Mouse (Mus musculus): ENCODE measurements at regions not wholly inside any gene's neighbourhood (a gene's known extent, or its start where the extent isn't known, plus 50 kb on each side); places are given as distances from the start of the nearest gene placed in this dataset.

GRCm38 (mm10) chr6:117614386-117614785 lies 226.6 kb upstream of the Zfp637 start:
- 84% methylated on average over 6 of the region's 6 CpGs for WGBS
- Histone ChIP-seq H3K4me3 (no peak overlapping the region), H3K27ac (no peak overlapping the region; the same call in 1 of the 2 replicates), H3K36me3 (no peaks in the 10 kb centered on the region), H3K9me3 (no peaks in the 10 kb centered on the region), H3K27me3 (ENCODE audit: insufficient read depth, poor library complexity, severe bottlenecking) (no peaks in the 10 kb centered on the region), H3K4me1 (replicated peaks) (peaks cover 6% of the 10 kb centered on the region)
- no peak for DNase-seq (ENCODE audit: low spot score)

GRCm38 (mm10) chr6:117617168-117617567 lies 223.8 kb upstream of the Zfp637 start:
- Histone ChIP-seq H3K4me1 (replicated peaks) (no peaks in the 10 kb centered on the region), H3K9me3 (no peaks in the 10 kb centered on the region), H3K27me3 (ENCODE audit: insufficient read depth, poor library complexity, severe bottlenecking) (no peaks in the 10 kb centered on the region), H3K36me3 (no peaks in the 10 kb centered on the region), H3K27ac (no peak overlapping the region), H3K4me3 (no peak overlapping the region)
- 87% methylated on average over 6 of the region's 6 CpGs for WGBS
- no peak for DNase-seq (ENCODE audit: low spot score)

DNA sequence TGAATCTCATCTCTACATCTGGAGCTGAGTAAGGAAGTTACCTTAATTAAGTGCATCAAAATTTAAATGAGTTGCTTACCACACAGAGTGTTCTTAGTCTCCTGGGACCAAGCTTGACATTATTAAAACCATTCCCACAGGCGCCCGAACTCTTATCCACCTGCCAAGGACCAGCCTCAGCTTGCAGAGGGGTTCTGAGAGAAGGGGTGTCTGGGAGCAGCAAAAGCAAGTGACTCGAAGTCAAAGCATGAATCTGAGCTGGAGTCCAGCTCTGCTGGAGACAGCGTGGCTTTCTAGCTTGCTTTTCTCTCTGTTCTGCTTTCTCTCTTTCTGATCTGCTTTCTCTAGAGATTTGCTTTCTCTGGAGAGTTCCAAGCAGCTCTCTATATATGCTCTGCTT lies 223.0 kb upstream of the Zfp637 start:
- Histone ChIP-seq H3K36me3 (no peaks in the 10 kb centered on the region), H3K4me1 (replicated peaks) (no peaks in the 10 kb centered on the region), H3K9me3 (no peaks in the 10 kb centered on the region), H3K4me3 (no peak overlapping the region), H3K27ac (no peak overlapping the region), H3K27me3 (ENCODE audit: insufficient read depth, poor library complexity, severe bottlenecking) (no peaks in the 10 kb centered on the region)
- whole genome bisulfite sequencing: 90% methylated on average over 4 of the region's 4 CpGs
- no peak for DNase-seq (ENCODE audit: low spot score)

- no peaks in the 10 kb centered on the region for H3K4me1 ChIP-seq (replicated peaks)
- 65% methylated on average over 2 of the region's 2 CpGs for WGBS
- no peaks in the 10 kb centered on the region for H3K9me3 ChIP-seq
- H3K4me3 ChIP-seq: no peak overlapping the region
- no peaks in the 10 kb centered on the region for H3K27me3 ChIP-seq (ENCODE audit: insufficient read depth, poor library complexity, severe bottlenecking)
- no peak overlapping the region for H3K27ac ChIP-seq
- no peaks in the 10 kb centered on the region for H3K36me3 ChIP-seq
- no peak for DNase-seq (ENCODE audit: low spot score)
Observed at GRCm38 (mm10) chr6:117619606-117620005, 221.4 kb upstream of the Zfp637 start.

DNA sequence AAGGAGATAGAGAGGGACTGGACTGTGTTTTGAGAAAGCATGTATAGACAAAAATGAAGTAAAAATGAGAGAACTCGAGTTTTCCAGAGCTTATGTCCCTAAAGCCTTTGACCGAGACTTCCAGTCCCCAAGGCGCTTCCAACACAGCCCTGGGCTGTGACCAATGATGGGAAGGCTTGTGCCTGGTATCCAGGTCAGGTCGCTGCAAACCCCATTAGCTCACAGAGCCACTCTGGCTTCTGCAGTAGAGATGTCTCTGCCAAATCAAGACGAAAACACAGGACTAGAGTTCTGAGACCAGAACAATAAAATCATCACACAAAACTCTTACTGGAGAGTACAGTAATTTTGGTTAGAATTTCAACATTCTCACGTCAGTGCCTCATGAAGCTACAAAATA lies 218.5 kb upstream of the Zfp637 start:
- Histone ChIP-seq H3K27me3 (ENCODE audit: insufficient read depth, poor library complexity, severe bottlenecking) (no peaks in the 10 kb centered on the region), H3K9me3 (no peaks in the 10 kb centered on the region), H3K4me3 (no peak overlapping the region), H3K27ac (no peak overlapping the region), H3K4me1 (replicated peaks) (peaks cover 11% of the 10 kb centered on the region), H3K36me3 (no peaks in the 10 kb centered on the region)
- no peak for DNase-seq (ENCODE audit: low spot score)
- WGBS: 83% methylated on average over 6 of the region's 6 CpGs

- Histone ChIP-seq H3K9me3 (no peaks in the 10 kb centered on the region), H3K27me3 (ENCODE audit: insufficient read depth, poor library complexity, severe bottlenecking) (no peaks in the 10 kb centered on the region), H3K36me3 (no peaks in the 10 kb centered on the region), H3K4me1 (replicated peaks) (peaks cover 11% of the 10 kb centered on the region), H3K27ac (no peak overlapping the region), H3K4me3 (no peak overlapping the region)
- no peak for DNase-seq (ENCODE audit: low spot score)
Observed at GRCm38 (mm10) chr6:117622946-117623345, 218.0 kb upstream of the Zfp637 start.

GRCm38 (mm10) chr6:117625716-117626115 lies 215.3 kb upstream of the Zfp637 start:
- Histone ChIP-seq H3K36me3 (no peaks in the 10 kb centered on the region), H3K4me1 (replicated peaks) (peaks cover 11% of the 10 kb centered on the region), H3K9me3 (no peaks in the 10 kb centered on the region), H3K27me3 (ENCODE audit: insufficient read depth, poor library complexity, severe bottlenecking) (no peaks in the 10 kb centered on the region), H3K4me3 (no peak overlapping the region), H3K27ac (no peak overlapping the region)
- peak; percentile 16 for DNase-seq (ENCODE audit: low spot score)
- WGBS: 34% methylated on average over 5 of the region's 5 CpGs

GRCm38 (mm10) chr6:117627461-117627860 lies 213.5 kb upstream of the Zfp637 start:
- H3K27me3 ChIP-seq (ENCODE audit: insufficient read depth, poor library complexity, severe bottlenecking): no peaks in the 10 kb centered on the region
- 88% methylated on average over 3 of the region's 3 CpGs for WGBS
- no peaks in the 10 kb centered on the region for H3K9me3 ChIP-seq
- no peaks in the 10 kb centered on the region for H3K36me3 ChIP-seq
- no peak for DNase-seq (ENCODE audit: low spot score)
- H3K4me3 ChIP-seq: no peak overlapping the region
- H3K4me1 ChIP-seq (replicated peaks): peaks cover 11% of the 10 kb centered on the region
- no peak overlapping the region for H3K27ac ChIP-seq

DNA sequence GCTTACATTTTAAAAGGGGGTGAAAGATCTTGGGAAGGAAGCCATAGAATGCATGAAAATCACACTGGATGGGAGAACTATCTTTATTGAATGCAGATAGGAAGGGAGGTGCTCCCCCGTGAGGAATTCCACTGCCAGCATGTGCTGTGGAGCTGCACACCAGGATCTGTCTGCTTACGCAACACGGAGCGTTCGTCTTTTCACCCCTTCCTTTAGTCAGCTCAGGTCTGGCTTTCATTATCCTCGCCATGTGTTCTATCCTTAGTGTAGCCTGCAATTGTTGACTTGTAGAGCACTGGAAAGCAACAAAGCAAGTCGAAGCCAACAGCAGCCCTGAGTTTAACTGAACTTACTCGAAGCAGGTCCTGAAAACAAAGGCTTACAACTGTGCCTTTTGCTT lies 194.4 kb upstream of the Zfp637 start:
- DNase-seq (ENCODE audit: low spot score): no peak
- Histone ChIP-seq H3K9me3 (no peaks in the 10 kb centered on the region), H3K27ac (no peak overlapping the region), H3K27me3 (ENCODE audit: insufficient read depth, poor library complexity, severe bottlenecking) (no peaks in the 10 kb centered on the region), H3K4me3 (no peak overlapping the region), H3K36me3 (no peaks in the 10 kb centered on the region), H3K4me1 (replicated peaks) (no peaks in the 10 kb centered on the region)
- WGBS: 64% methylated on average over 8 of the region's 8 CpGs

DNA sequence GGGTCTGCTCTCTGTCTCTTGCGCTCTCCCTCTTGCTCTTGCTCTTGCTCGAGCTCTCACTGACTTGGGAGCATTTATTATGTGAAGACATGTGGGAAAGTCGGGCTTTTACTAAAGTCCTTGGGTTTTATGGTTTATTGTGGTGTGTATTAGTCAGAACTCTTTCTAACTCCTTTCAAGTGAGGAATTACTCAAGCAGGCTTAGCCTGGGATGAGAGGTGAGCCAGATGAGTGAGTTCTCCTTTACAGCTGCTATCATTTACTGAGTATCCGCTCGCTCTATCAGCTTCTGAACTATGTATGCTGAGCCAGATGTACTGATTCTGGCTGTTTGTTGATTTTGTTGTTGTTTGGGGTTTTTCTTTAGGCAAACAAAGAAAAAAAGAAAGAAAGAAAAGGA lies 190.4 kb upstream of the Zfp637 start:
- H3K4me3 ChIP-seq: no peak overlapping the region
- DNase-seq (ENCODE audit: low spot score): no peak

GRCm38 (mm10) chr6:117651551-117651950 lies 189.4 kb upstream of the Zfp637 start:
- H3K36me3 ChIP-seq: no peaks in the 10 kb centered on the region
- no peak overlapping the region for H3K4me3 ChIP-seq
- no peaks in the 10 kb centered on the region for H3K9me3 ChIP-seq
- DNase-seq (ENCODE audit: low spot score): no peak
- WGBS: 84% methylated on average over 4 of the region's 4 CpGs
- no peaks in the 10 kb centered on the region for H3K4me1 ChIP-seq (replicated peaks)
- 0 out of 2 replicates have a peak overlapping the region, but pooled peaks have one; percentile 9 for H3K27ac ChIP-seq
- no peaks in the 10 kb centered on the region for H3K27me3 ChIP-seq (ENCODE audit: insufficient read depth, poor library complexity, severe bottlenecking)

More for the DNA sequence above, 190.4 kb upstream of the Zfp637 start:
- WGBS: 85% methylated on average over 5 of the region's 5 CpGs
- Histone ChIP-seq H3K9me3 (no peaks in the 10 kb centered on the region), H3K27ac (no peak overlapping the region), H3K4me1 (replicated peaks) (no peaks in the 10 kb centered on the region), H3K36me3 (no peaks in the 10 kb centered on the region), H3K27me3 (ENCODE audit: insufficient read depth, poor library complexity, severe bottlenecking) (no peaks in the 10 kb centered on the region)

GRCm38 (mm10) chr6:117652012-117652411 lies 189.0 kb upstream of the Zfp637 start:
- H3K27ac ChIP-seq: 0 out of 2 replicates have a peak overlapping the region, but pooled peaks have one; percentile 9
- DNase-seq (ENCODE audit: low spot score): no peak
- no peaks in the 10 kb centered on the region for H3K4me1 ChIP-seq (replicated peaks)
- WGBS: 44% methylated on average over 3 of the region's 3 CpGs
- H3K27me3 ChIP-seq (ENCODE audit: insufficient read depth, poor library complexity, severe bottlenecking): no peaks in the 10 kb centered on the region
- H3K36me3 ChIP-seq: no peaks in the 10 kb centered on the region
- no peak overlapping the region for H3K4me3 ChIP-seq
- no peaks in the 10 kb centered on the region for H3K9me3 ChIP-seq

DNA sequence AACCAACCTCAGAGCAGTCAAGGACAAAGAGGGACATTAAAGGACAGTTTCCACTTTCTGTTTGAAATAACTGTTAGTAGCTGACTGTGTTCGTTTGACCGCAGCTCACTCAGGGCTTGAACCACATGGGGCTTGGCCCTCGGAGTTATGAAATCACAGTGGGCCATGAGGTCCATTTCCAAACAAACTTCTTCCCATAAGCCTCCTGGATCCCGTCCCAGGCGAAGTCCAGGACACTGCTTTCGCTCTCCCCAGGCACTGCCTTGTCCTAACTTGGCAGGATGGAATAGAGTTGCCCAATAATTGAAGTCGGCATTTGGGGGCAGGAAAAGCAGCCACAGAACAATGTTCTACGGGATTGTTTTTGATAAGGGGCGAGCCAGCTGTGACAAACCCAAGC lies 188.1 kb upstream of the Zfp637 start:
- 74% methylated on average over 9 of the region's 9 CpGs for whole genome bisulfite sequencing
- H3K36me3 ChIP-seq: no peaks in the 10 kb centered on the region
- no peak overlapping the region for H3K4me3 ChIP-seq
- no peak overlapping the region for H3K27ac ChIP-seq
- H3K27me3 ChIP-seq (ENCODE audit: insufficient read depth, poor library complexity, severe bottlenecking): no peaks in the 10 kb centered on the region
- no peaks in the 10 kb centered on the region for H3K4me1 ChIP-seq (replicated peaks)
- H3K9me3 ChIP-seq: no peaks in the 10 kb centered on the region
- no peak for DNase-seq (ENCODE audit: low spot score)

- Histone ChIP-seq H3K27ac (no peak overlapping the region), H3K4me3 (no peak overlapping the region), H3K27me3 (ENCODE audit: insufficient read depth, poor library complexity, severe bottlenecking) (no peaks in the 10 kb centered on the region), H3K36me3 (no peaks in the 10 kb centered on the region), H3K4me1 (replicated peaks) (no peaks in the 10 kb centered on the region), H3K9me3 (no peaks in the 10 kb centered on the region)
- WGBS: 91% methylated on average over 15 of the region's 15 CpGs
- DNase-seq (ENCODE audit: low spot score): no peak
Observed at GRCm38 (mm10) chr6:117653886-117654425, 187.0 kb upstream of the Zfp637 start.
